Mouse (Mus musculus) cortical plate, adult 2 months (tissue): ENCODE data around the gene Tas1r2.

ENCODE experiments used
- CTCF ChIP-seq: fragments of 200-500 bp; IDR thresholded peaks from 2 replicates; pipeline ENCODE4 v1.5.1; 2011; ENCODE audit warnings: mild to moderate bottlenecking, control low read depth, low read length; ENCODE audit not compliant: insufficient read depth; ENCODE audit errors: extremely low read depth
- POLR2A ChIP-seq: fragments of 200-500 bp; IDR thresholded peaks from 2 replicates; pipeline ENCODE4 v1.6.1; 2011; ENCODE audit warnings: mild to moderate bottlenecking, low read length, control low read depth; ENCODE audit not compliant: insufficient read depth; ENCODE audit errors: extremely low read depth

DNA sequence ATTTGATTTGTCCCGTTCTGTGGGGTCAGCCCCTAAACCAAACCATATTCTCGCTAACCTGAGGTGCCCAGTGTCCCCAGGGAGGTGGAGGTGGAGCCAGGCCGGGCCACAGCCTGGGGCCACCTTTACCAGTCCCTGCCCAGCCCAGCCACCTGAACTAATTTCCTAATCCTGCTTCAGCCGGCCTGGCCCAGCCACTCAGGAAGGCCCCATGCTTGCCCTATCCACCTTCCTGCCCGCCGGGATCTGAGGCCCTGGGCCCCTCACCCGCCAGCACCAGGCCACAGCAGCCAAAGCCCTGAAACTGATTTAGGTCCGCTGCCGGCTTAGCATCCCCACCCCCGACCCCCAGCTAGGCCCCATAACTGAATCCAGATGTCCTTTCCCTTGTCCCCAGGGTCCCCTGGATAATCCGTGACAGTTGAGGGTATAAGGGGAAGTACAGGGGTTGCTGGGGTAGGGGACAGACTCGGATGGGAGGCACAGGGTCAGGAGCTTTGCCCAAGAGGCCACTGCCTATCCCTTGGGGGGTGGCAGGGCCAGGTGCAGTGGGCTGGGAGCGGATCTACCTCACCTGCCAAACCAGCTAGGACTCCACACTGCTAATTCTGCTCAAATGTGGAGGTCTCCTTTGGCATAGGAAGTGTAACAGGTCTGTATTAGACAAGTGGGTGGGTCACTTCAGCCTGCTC lies 62.0 kb downstream of the Tas1r2 start:
- TF ChIP-seq CTCF (no peak), POLR2A (no peak)
